Mouse (Mus musculus): ENCODE results near the gene Sema3e. TPM values are rescaled to one million over a fixed set of nuclear protein-coding genes. Genes with fewer than 3 reads are reported as not detected.

Gene Sema3e
- polyA plus RNA-seq, 1 experiment from 2014 or later: 2.2 TPM

Other genes starting within 250 kb of the Sema3e start
- not detected in 2 replicates for gene Speer3, start 233.7 kb upstream of the Sema3e start, polyA plus RNA-seq (2014; fragmentation: Nextera tagmentation; extraction: Ambion mirVana)